Mouse (Mus musculus) cortical plate, adult 2 months (tissue): ENCODE data around the gene Rwdd3.

Experiments used
- CTCF ChIP-seq: fragments of 200-500 bp; IDR thresholded peaks from 2 replicates; pipeline ENCODE4 v1.5.1; 2011; ENCODE audit warnings: mild to moderate bottlenecking, control low read depth, low read length; ENCODE audit not compliant: insufficient read depth; ENCODE audit errors: extremely low read depth
- POLR2A ChIP-seq: fragments of 200-500 bp; IDR thresholded peaks from 2 replicates; pipeline ENCODE4 v1.6.1; 2011; ENCODE audit warnings: mild to moderate bottlenecking, low read length, control low read depth; ENCODE audit not compliant: insufficient read depth; ENCODE audit errors: extremely low read depth

DNA sequence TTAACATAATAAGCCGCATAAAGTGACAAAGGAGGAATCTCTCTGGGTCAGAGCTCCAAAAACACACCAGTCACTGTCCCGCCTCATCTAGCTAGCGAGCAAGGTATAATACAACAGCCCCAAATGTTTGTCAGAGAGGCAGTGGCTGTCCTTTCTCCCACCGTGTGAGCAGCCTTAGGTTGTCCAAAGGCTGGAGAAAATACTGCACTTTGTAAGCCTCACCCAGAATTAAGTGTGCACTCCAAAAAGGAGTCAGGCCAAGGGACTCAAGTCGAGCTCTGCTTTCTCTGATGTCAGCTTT lies 66.1 kb downstream of the Rwdd3 start:
- TF ChIP-seq CTCF: no peak
- no peak for TF ChIP-seq POLR2A
